Mouse (Mus musculus): ENCODE measurements around the gene Jun. TPM values are rescaled to one million over a fixed set of nuclear protein-coding genes. Genes with fewer than 3 reads are reported as not detected.
A peak's percentile ranks its signal among the peaks of the same experiment; 100 is the strongest.

Gene Jun
- total RNA-seq, 2 experiments from 2014 or later, result 41.1 to 59.2 TPM

DNA sequence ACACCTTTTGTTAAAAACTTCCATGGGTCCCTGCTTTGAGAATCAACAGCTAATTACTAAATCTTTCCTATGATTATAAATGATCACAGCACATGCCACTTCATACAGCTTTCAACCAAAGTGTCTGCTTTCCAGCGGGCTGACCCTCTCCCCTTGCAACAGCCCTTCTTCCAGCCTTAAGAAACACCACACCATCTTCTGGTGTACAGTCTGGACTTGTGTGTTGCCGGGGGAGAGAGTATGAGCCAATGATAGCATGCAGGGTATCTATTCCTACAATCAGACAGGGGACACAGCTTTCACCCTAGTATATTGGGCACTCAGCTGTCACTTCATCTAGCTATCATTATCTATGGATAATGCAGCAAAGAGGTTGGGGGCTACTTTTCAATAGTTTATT is 2.9 kb downstream of the Jun start:
- TF ChIP-seq CTCF (IDR thresholded peaks at IDR 0.05), result no peak
- DNase-seq, result no peak
- intact Hi-C loops (cut with DNase I), result no loop called here
- Histone ChIP-seq H3K27ac (peak overlapping the region; percentile 99), H3K4me3 (peak overlapping the region; percentile 85)

- Histone ChIP-seq H3K27ac (peak overlapping the region; percentile 99), H3K4me3 (peak overlapping the region; percentile 85)
- intact Hi-C loops (cut with DNase I), result loop anchor here (1.0 kb wide), 1 partner anchor 39 kb away; no protein-coding TSS in a partner anchor
- DNase-seq, result no peak
- TF ChIP-seq CTCF (IDR thresholded peaks at IDR 0.05), result no peak
Observed at GRCm38 (mm10) chr4:95048731-95049100, 3.3 kb downstream of the Jun start.

GRCm38 (mm10) chr4:95048021-95048730 is 3.8 kb downstream of the Jun start:
- DNase-seq, result peak; percentile 26
- peak overlapping the region; percentile 85 for H3K4me3 ChIP-seq
- intact Hi-C loops (cut with DNase I), result loop anchor here (1.0 kb wide), 1 partner anchor 39 kb away; no protein-coding TSS in a partner anchor

DNA sequence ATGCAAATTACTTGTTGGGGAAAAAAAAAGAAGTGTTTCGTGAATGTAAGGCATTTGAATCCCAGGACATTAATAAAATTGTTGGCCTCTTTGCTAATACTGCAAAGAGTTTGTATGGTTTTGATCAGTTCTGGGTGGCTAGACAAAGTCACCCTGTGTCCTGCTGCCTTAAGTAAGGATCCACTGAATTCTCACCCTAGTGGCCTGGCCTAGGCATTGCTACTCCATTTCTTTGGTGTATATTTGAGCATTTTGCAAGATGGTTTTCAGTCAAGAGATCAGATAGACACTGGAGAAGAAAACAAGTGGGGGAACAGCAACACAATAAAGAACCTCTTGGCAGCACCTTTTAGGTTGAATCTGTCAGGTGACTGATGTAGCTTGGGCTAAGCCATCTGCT is 6.9 kb downstream of the Jun start:
- H3K27ac ChIP-seq, result no peak overlapping the region
- intact Hi-C loops (cut with DNase I), result no loop called here
- no peak overlapping the region for H3K4me3 ChIP-seq
- DNase-seq, result no peak
- peak; percentile 46 for TF ChIP-seq CTCF (IDR thresholded peaks at IDR 0.05)

More at GRCm38 (mm10) chr4:95048021-95048730, 3.8 kb downstream of the Jun start:
- peak overlapping the region; percentile 99 for H3K27ac ChIP-seq
- TF ChIP-seq CTCF (IDR thresholded peaks at IDR 0.05), result no peak

DNA sequence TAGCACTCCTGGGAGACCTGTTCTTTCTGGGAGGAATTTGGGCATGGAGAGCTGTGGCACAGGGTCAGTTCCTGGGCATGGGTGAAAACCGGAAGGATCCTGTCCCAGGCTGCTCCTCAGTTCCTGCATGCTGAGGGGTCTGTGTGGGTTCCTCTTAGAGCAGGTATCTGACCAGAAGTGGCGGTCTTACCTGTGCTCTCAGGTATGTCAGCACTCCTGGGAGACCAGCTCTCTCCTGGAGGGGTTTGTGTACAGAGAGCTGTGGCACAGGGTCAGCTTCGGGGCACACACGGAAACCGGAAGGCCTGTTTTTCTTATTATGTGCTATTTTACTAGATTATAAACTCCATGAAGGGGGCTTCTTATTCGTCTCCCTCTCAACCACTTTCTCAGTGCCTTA is 7.3 kb downstream of the Jun start:
- H3K27ac ChIP-seq, result no peak overlapping the region
- TF ChIP-seq CTCF (IDR thresholded peaks at IDR 0.05), result no peak
- intact Hi-C loops (cut with DNase I), result no loop called here

DNA sequence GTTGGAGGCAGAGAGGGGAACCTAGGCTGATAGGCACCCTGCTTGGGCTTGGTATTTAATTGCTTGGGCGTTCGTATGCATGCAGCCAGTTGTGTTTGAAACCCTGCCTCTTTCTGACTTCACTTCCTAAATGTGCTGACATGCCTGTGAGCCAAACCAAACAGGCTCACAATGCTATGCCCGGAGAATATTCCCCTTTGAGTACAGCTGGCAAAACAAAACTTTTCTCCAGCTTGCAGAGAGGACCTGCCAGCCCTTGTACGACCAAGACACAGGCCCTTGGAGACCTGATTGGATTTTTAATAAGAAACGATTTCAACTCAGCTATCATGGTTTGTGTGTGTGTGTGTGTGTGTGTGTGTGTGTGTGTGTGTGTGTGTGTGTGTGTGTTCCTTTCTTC is 14.0 kb downstream of the Jun start:
- 0 out of 2 replicates have a peak overlapping the region, but pooled peaks have one; percentile 35 for H3K27ac ChIP-seq
- no peak for DNase-seq
- H3K4me3 ChIP-seq, result no peak overlapping the region
- TF ChIP-seq CTCF (IDR thresholded peaks at IDR 0.05), result no peak
- intact Hi-C loops (cut with DNase I), result no loop called here

More for the DNA sequence above, 7.3 kb downstream of the Jun start:
- no peak for DNase-seq
- no peak overlapping the region for H3K4me3 ChIP-seq

GRCm38 (mm10) chr4:95031158-95031557 is 20.9 kb downstream of the Jun start:
- Histone ChIP-seq H3K27ac (no peak overlapping the region), H3K4me3 (no peak overlapping the region)
- intact Hi-C loops (cut with DNase I), result no loop called here
- no peak for DNase-seq
- TF ChIP-seq CTCF (IDR thresholded peaks at IDR 0.05), result no peak

GRCm38 (mm10) chr4:95025847-95026600 is 26.0 kb downstream of the Jun start:
- intact Hi-C loops (cut with DNase I), result no loop called here
- no peak for TF ChIP-seq CTCF (IDR thresholded peaks at IDR 0.05)
- no peak for DNase-seq
- no peak overlapping the region for H3K4me3 ChIP-seq
- H3K27ac ChIP-seq, result no peak overlapping the region

- Histone ChIP-seq H3K4me3 (no peak overlapping the region), H3K27ac (no peak overlapping the region)
- no peak for DNase-seq
- intact Hi-C loops (cut with DNase I), result no loop called here
- no peak for TF ChIP-seq CTCF (IDR thresholded peaks at IDR 0.05)
Observed at GRCm38 (mm10) chr4:95023350-95023953, 28.6 kb downstream of the Jun start.

GRCm38 (mm10) chr4:95021649-95022637 is 30.1 kb downstream of the Jun start:
- TF ChIP-seq CTCF (IDR thresholded peaks at IDR 0.05), result no peak
- Histone ChIP-seq H3K4me3 (no peak overlapping the region), H3K27ac (no peak overlapping the region)
- intact Hi-C loops (cut with DNase I), result no loop called here
- DNase-seq, result no peak

DNA sequence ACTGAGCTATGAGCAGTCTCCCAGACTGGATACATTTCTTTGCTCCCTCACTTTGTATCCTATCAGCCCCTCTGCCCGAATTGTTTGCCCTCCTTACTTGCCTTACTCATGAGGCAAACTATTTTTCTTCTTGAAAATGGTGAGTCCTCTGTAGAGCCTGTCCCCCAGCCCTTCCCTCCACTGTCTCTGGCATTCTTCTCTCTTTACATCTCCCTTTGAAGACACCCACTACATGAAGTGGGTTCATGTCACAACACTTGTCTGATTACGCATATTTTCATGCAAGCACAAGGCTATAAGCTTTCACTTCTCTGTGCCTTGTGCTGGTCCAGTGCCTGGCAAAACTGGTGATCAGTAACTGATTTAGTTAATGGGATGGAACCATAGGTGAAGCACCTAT is 31.8 kb downstream of the Jun start:
- no peak overlapping the region for H3K4me3 ChIP-seq
- intact Hi-C loops (cut with DNase I), result no loop called here
- TF ChIP-seq CTCF (IDR thresholded peaks at IDR 0.05), result no peak
- H3K27ac ChIP-seq, result no peak overlapping the region
- DNase-seq, result no peak

GRCm38 (mm10) chr4:95018221-95018620 is 33.8 kb downstream of the Jun start:
- TF ChIP-seq CTCF (IDR thresholded peaks at IDR 0.05), result no peak
- DNase-seq, result no peak
- H3K4me3 ChIP-seq, result no peak overlapping the region
- intact Hi-C loops (cut with DNase I), result no loop called here
- H3K27ac ChIP-seq, result no peak overlapping the region

All from gastrocnemius, adult 2 months (tissue).